Mouse (Mus musculus) neural tube, embryonic 12.5 days (tissue): Measurements from ENCODE around the gene Serpina1c. TPM values are rescaled to one million over a fixed set of nuclear protein-coding genes. Genes with fewer than 3 reads are reported as not detected.
"Not testable (repeated sequence)": the region's sequence is repeated elsewhere in the genome, so short reads cannot be mapped to it uniquely, and the experiment has no call there.

Experiments
- ATAC-seq: fragments of 200-750 bp; cut with Nextera tagmentation; 2 replicates; pipeline ENCODE4 v1.8.0; 2017; ENCODE audit warnings: low read depth, mild to moderate bottlenecking, moderate TSS enrichment, moderate library complexity; ENCODE audit not compliant: low FRiP score
- H3K27ac ChIP-seq: fragments of 300-500 bp; sonication (generic); 2 replicates; pipeline ENCODE4 v1.5.1; 2016
- H3K27me3 ChIP-seq: fragments of 300-500 bp; sonication (generic); replicated peaks from 2 replicates; pipeline ENCODE4 v1.6.1; 2016; ENCODE audit warnings: mild to moderate bottlenecking
- H3K36me3 ChIP-seq: fragments of 300-500 bp; sonication (generic); 2 replicates; pipeline ENCODE4 v1.6.1; 2016; ENCODE audit warnings: mild to moderate bottlenecking
- H3K4me1 ChIP-seq: fragments of 300-500 bp; sonication (generic); 2 replicates; pipeline ENCODE4 v1.6.1; 2016
- H3K4me2 ChIP-seq: fragments of 300-500 bp; sonication (generic); replicated peaks from 2 replicates; pipeline ENCODE4 v1.6.1; 2016; ENCODE audit warnings: mild to moderate bottlenecking
- H3K4me3 ChIP-seq: fragments of 300-500 bp; sonication (generic); 2 replicates; pipeline ENCODE4 v1.5.1; 2016
- H3K9ac ChIP-seq: fragments of 300-500 bp; sonication (generic); 2 replicates; pipeline ENCODE4 v1.6.1; 2016; ENCODE audit warnings: mild to moderate bottlenecking
- H3K9me3 ChIP-seq: fragments of 300-500 bp; sonication (generic); 2 replicates; pipeline ENCODE4 v1.6.1; 2016; ENCODE audit warnings: mild to moderate bottlenecking
- WGBS: fragments of 180-500 bp; shearing (Covaris S2); methylation state at CpG from one replicate; pipeline ENCODE4 v1.1.7; 2016; 5-methylcytosine and 5-hydroxymethylcytosine counted together
- polyA plus RNA-seq: library from polyadenylated mRNA; unstranded; fragments of >200 nt; fragmentation: Nextera tagmentation; extraction: Ambion mirVana; gene quantifications from 2 replicates; pipeline ENCODE4 v1.2.1, GENCODE M21; 2016

The Serpina1c gene
- polyA plus RNA-seq: not detected in 2 replicates

GRCm38 (mm10) chr12:103904837-103905340, at the start of gene Serpina1c:
Gene Serpina1c (minus strand): TSS chr12:103904887.
- H3K4me1 ChIP-seq, H3K9me3 ChIP-seq, ATAC-seq, H3K27ac ChIP-seq, H3K36me3 ChIP-seq, H3K27me3 ChIP-seq, H3K9ac ChIP-seq, H3K4me3 ChIP-seq, H3K4me2 ChIP-seq: not testable (repeated sequence)
- WGBS: 91% methylated on average over 4 of the region's 4 CpGs

- WGBS: 83% methylated on average over 3 of the region's 3 CpGs
- not testable (repeated sequence) for H3K4me3 ChIP-seq, H3K4me2 ChIP-seq, H3K27ac ChIP-seq, H3K27me3 ChIP-seq, H3K9me3 ChIP-seq, H3K4me1 ChIP-seq, H3K9ac ChIP-seq, H3K36me3 ChIP-seq, ATAC-seq
Observed at GRCm38 (mm10) chr12:103952972-103953371, 48.3 kb upstream of the Serpina1c start.

GRCm38 (mm10) chr12:103946243-103946642, 41.6 kb upstream of the Serpina1c start:
- H3K27me3 ChIP-seq: no peaks in the 10 kb centered on the region
- H3K4me2 ChIP-seq: no peak overlapping the region
- no peak overlapping the region for H3K4me3 ChIP-seq
- no peaks in the 10 kb centered on the region for H3K36me3 ChIP-seq
- H3K27ac ChIP-seq: no peak overlapping the region
- H3K9ac ChIP-seq: no peak overlapping the region
- peaks cover 26% of the 10 kb centered on the region; the same call in 1 of the 2 replicates for H3K9me3 ChIP-seq
- no peaks in the 10 kb centered on the region for H3K4me1 ChIP-seq
- ATAC-seq: no peak
- 87% methylated on average over 4 of the region's 4 CpGs for WGBS

- H3K4me1 ChIP-seq, H3K9ac ChIP-seq, H3K4me3 ChIP-seq, H3K4me2 ChIP-seq, H3K9me3 ChIP-seq, ATAC-seq, H3K36me3 ChIP-seq, H3K27ac ChIP-seq, H3K27me3 ChIP-seq: not testable (repeated sequence)
- 92% methylated on average over 13 of the region's 16 CpGs for WGBS
Observed at GRCm38 (mm10) chr12:103909181-103909580, 4.5 kb upstream of the Serpina1c start.

- not testable (repeated sequence) for H3K36me3 ChIP-seq, H3K4me3 ChIP-seq, H3K27me3 ChIP-seq, H3K4me2 ChIP-seq, H3K9me3 ChIP-seq, ATAC-seq, H3K9ac ChIP-seq, H3K27ac ChIP-seq, H3K4me1 ChIP-seq
- 51% methylated on average over 1 of the region's 1 CpGs for WGBS
Observed at GRCm38 (mm10) chr12:103907746-103908145, 3.1 kb upstream of the Serpina1c start.

- not testable (repeated sequence) for H3K9me3 ChIP-seq, H3K4me1 ChIP-seq, ATAC-seq, H3K9ac ChIP-seq, H3K4me3 ChIP-seq, H3K36me3 ChIP-seq, H3K27me3 ChIP-seq, H3K4me2 ChIP-seq, H3K27ac ChIP-seq
- WGBS: 91% methylated on average over 3 of the region's 3 CpGs
Observed at GRCm38 (mm10) chr12:103901929-103902328, 2.8 kb downstream of the Serpina1c start.

- H3K27ac ChIP-seq, H3K36me3 ChIP-seq, H3K9me3 ChIP-seq, H3K4me1 ChIP-seq, H3K4me3 ChIP-seq, H3K4me2 ChIP-seq, H3K27me3 ChIP-seq, ATAC-seq, H3K9ac ChIP-seq: not testable (repeated sequence)
- WGBS: 79% methylated on average over 1 of the region's 1 CpGs
Observed at GRCm38 (mm10) chr12:103866873-103867272, 37.8 kb downstream of the Serpina1c start.

- not testable (repeated sequence) for H3K36me3 ChIP-seq, H3K9me3 ChIP-seq, H3K9ac ChIP-seq, H3K4me2 ChIP-seq, H3K27me3 ChIP-seq, H3K4me3 ChIP-seq, ATAC-seq, H3K4me1 ChIP-seq, H3K27ac ChIP-seq
- WGBS: 81% methylated on average over 9 of the region's 9 CpGs
Observed at GRCm38 (mm10) chr12:103863101-103863974, 41.3 kb downstream of the Serpina1c start, which contains the start of gene Serpina1a. Gene Serpina1a (minus strand): TSS chr12:103863562.

GRCm38 (mm10) chr12:103860976-103861375, 43.7 kb downstream of the Serpina1c start:
- no peak overlapping the region for H3K9ac ChIP-seq
- ATAC-seq: no peak
- WGBS: 79% methylated on average over 3 of the region's 3 CpGs
- H3K36me3 ChIP-seq: no peaks in the 10 kb centered on the region
- 0 out of 2 replicates have a peak, but pooled peaks cover 5% of the 10 kb centered on the region for H3K9me3 ChIP-seq
- H3K27me3 ChIP-seq: no peaks in the 10 kb centered on the region
- H3K4me3 ChIP-seq: no peak overlapping the region
- no peaks in the 10 kb centered on the region for H3K4me1 ChIP-seq
- H3K4me2 ChIP-seq: no peak overlapping the region
- no peak overlapping the region for H3K27ac ChIP-seq

GRCm38 (mm10) chr12:103860571-103860970, 44.1 kb downstream of the Serpina1c start:
- not testable (repeated sequence) for H3K9me3 ChIP-seq, H3K4me2 ChIP-seq, H3K36me3 ChIP-seq, H3K9ac ChIP-seq, H3K27me3 ChIP-seq, H3K4me3 ChIP-seq, ATAC-seq, H3K27ac ChIP-seq, H3K4me1 ChIP-seq
- 81% methylated on average over 3 of the region's 4 CpGs for WGBS

- H3K4me1 ChIP-seq, H3K9me3 ChIP-seq, H3K4me2 ChIP-seq, H3K36me3 ChIP-seq, ATAC-seq, H3K9ac ChIP-seq, H3K4me3 ChIP-seq, H3K27ac ChIP-seq, H3K27me3 ChIP-seq: not testable (repeated sequence)
- 72% methylated on average over 3 of the region's 3 CpGs for WGBS
Observed at GRCm38 (mm10) chr12:103859584-103859983, 45.1 kb downstream of the Serpina1c start.

GRCm38 (mm10) chr12:103853032-103853431, 51.7 kb downstream of the Serpina1c start:
- H3K9ac ChIP-seq, H3K4me1 ChIP-seq, ATAC-seq, H3K27me3 ChIP-seq, H3K4me3 ChIP-seq, H3K27ac ChIP-seq, H3K9me3 ChIP-seq, H3K4me2 ChIP-seq, H3K36me3 ChIP-seq: not testable (repeated sequence)
- WGBS: 89% methylated on average over 2 of the region's 2 CpGs
